Mouse (Mus musculus): Measurements from ENCODE around the gene Abca17.

Abca17 gene

GRCm38 (mm10) chr17:24344672-24345071, 6.2 kb downstream of the Abca17 start:
- DNase-seq, result peak; percentile 41

GRCm38 (mm10) chr17:24327656-24328055, 23.2 kb downstream of the Abca17 start:
- DNase-seq, result no peak

GRCm38 (mm10) chr17:24325051-24325450, 25.8 kb downstream of the Abca17 start:
- DNase-seq, result no peak

- DNase-seq, result no peak
Measured at GRCm38 (mm10) chr17:24320826-24321225, 30.0 kb downstream of the Abca17 start.

- peak; percentile 53 for DNase-seq
Measured at GRCm38 (mm10) chr17:24307500-24307899, 43.4 kb downstream of the Abca17 start.

GRCm38 (mm10) chr17:24300651-24301050, 50.2 kb downstream of the Abca17 start:
- no peak for DNase-seq

- DNase-seq, result no peak
Measured at GRCm38 (mm10) chr17:24289338-24289737, 61.5 kb downstream of the Abca17 start.

- no peak for DNase-seq
Measured at GRCm38 (mm10) chr17:24288477-24288876, 62.4 kb downstream of the Abca17 start.

- no peak for DNase-seq
Measured at GRCm38 (mm10) chr17:24285680-24286079, 65.2 kb downstream of the Abca17 start.

GRCm38 (mm10) chr17:24283266-24283818, 67.5 kb downstream of the Abca17 start:
- DNase-seq, result no peak

- peak; percentile 23 for DNase-seq
Measured at GRCm38 (mm10) chr17:24282637-24283036, 68.2 kb downstream of the Abca17 start.

- DNase-seq, result no peak
Measured at GRCm38 (mm10) chr17:24279907-24280306, 71.0 kb downstream of the Abca17 start.

GRCm38 (mm10) chr17:24267133-24267532, 83.7 kb downstream of the Abca17 start:
- no peak for DNase-seq

- no peak for DNase-seq
Measured at GRCm38 (mm10) chr17:24264766-24265165, 86.1 kb downstream of the Abca17 start.

- no peak for DNase-seq
Measured at GRCm38 (mm10) chr17:24260516-24260915, 90.4 kb downstream of the Abca17 start.

- DNase-seq, result no peak
Measured at GRCm38 (mm10) chr17:24259702-24260101, 91.2 kb downstream of the Abca17 start.

GRCm38 (mm10) chr17:24258981-24259380, 91.9 kb downstream of the Abca17 start:
- no peak for DNase-seq

GRCm38 (mm10) chr17:24252329-24252728, 98.5 kb downstream of the Abca17 start:
- no peak for DNase-seq

- DNase-seq, result peak; percentile 97
Measured at GRCm38 (mm10) chr17:24251320-24252069, 99.4 kb downstream of the Abca17 start, which contains the start of gene Ccnf. Gene Ccnf (minus strand): TSS chr17:24251484.

- DNase-seq, result no peak
Measured at GRCm38 (mm10) chr17:24250988-24251319, 99.9 kb downstream of the Abca17 start.

GRCm38 (mm10) chr17:24248641-24249040, 102.2 kb downstream of the Abca17 start:
- DNase-seq, result peak; percentile 40

- DNase-seq, result no peak
Measured at GRCm38 (mm10) chr17:24244061-24244460, 106.8 kb downstream of the Abca17 start.

GRCm38 (mm10) chr17:24243311-24243969, 107.4 kb downstream of the Abca17 start:
- peak; percentile 66 for DNase-seq

GRCm38 (mm10) chr17:24236921-24237320, 113.9 kb downstream of the Abca17 start:
- DNase-seq, result no peak
